Mouse (Mus musculus) testis, adult 2 months (tissue): ENCODE data around the gene Agtr1b.

ENCODE experiments used
- CTCF ChIP-seq: fragments of 200-500 bp; IDR thresholded peaks from 2 replicates; pipeline ENCODE4 v1.5.1; 2012; ENCODE audit warnings: low read depth, mild to moderate bottlenecking, inconsistent platforms, low read length, moderate library complexity; ENCODE audit not compliant: control insufficient read depth, insufficient read depth, insufficient replicate concordance
- POLR2A ChIP-seq: fragments of 200-500 bp; IDR thresholded peaks from 2 replicates; pipeline ENCODE4 v1.6.1; 2012; ENCODE audit warnings: low read depth, mild to moderate bottlenecking, inconsistent platforms, low read length, moderate library complexity; ENCODE audit not compliant: control insufficient read depth

GRCm38 (mm10) chr3:20275633-20276032, 91.3 kb downstream of the Agtr1b start, which contains the start of gene Cpb1:
- TF ChIP-seq CTCF: no peak
- no peak for TF ChIP-seq POLR2A
